Mouse (Mus musculus) right cerebral cortex, postnatal 25 days (tissue): Measurements from ENCODE around the gene Fam173a.

Experiments
- DNase-seq: peaks from one replicate; pipeline ENCODE4 v3.0.0; 2022

Fam173a gene

GRCm38 (mm10) chr17:25792615-25793014 lies at the start of gene Fam173a:
Gene Fam173a, minus strand, starts transcription at chr17:25792901.
- DNase-seq, result peak; percentile 63

- DNase-seq, result no peak
These were observed 48.6 kb upstream of the Fam173a start, which contains the start of gene Gm20683 for GRCm38 (mm10) chr17:25841117-25841880. Gene Gm20683, minus strand, starts transcription at chr17:25841763.

GRCm38 (mm10) chr17:25840519-25840918 lies 47.8 kb upstream of the Fam173a start:
- DNase-seq, result no peak

GRCm38 (mm10) chr17:25839455-25840235 lies 46.9 kb upstream of the Fam173a start:
- no peak for DNase-seq

GRCm38 (mm10) chr17:25838904-25839303 lies 46.2 kb upstream of the Fam173a start:
- no peak for DNase-seq

- DNase-seq, result no peak
These were observed 44.8 kb upstream of the Fam173a start for GRCm38 (mm10) chr17:25837533-25837932.

- DNase-seq, result peak; percentile 87
These were observed 44.3 kb upstream of the Fam173a start, which contains the start of gene Rhbdl1 for GRCm38 (mm10) chr17:25837076-25837410. Gene Rhbdl1, minus strand, starts transcription at chr17:25837295.

GRCm38 (mm10) chr17:25836397-25837075 lies 43.8 kb upstream of the Fam173a start:
- no peak for DNase-seq

- DNase-seq, result no peak
These were observed 43.1 kb upstream of the Fam173a start for GRCm38 (mm10) chr17:25835816-25836215.

GRCm38 (mm10) chr17:25835301-25835700 lies 42.6 kb upstream of the Fam173a start:
- no peak for DNase-seq

- no peak for DNase-seq
These were observed 42.0 kb upstream of the Fam173a start for GRCm38 (mm10) chr17:25834595-25835222.

GRCm38 (mm10) chr17:25833961-25834594 lies 41.4 kb upstream of the Fam173a start:
- DNase-seq, result no peak

- no peak for DNase-seq
These were observed 40.6 kb upstream of the Fam173a start, which contains the start of gene Stub1 for GRCm38 (mm10) chr17:25833291-25833663. Gene Stub1, minus strand, starts transcription at chr17:25833404.

GRCm38 (mm10) chr17:25832436-25833290 lies 40.0 kb upstream of the Fam173a start:
- peak; percentile 98 for DNase-seq

GRCm38 (mm10) chr17:25831451-25832281 lies 39.0 kb upstream of the Fam173a start:
- DNase-seq, result no peak

- DNase-seq, result no peak
These were observed 38.2 kb upstream of the Fam173a start for GRCm38 (mm10) chr17:25830806-25831431.

- DNase-seq, result no peak
These were observed 37.6 kb upstream of the Fam173a start for GRCm38 (mm10) chr17:25830200-25830753.

- DNase-seq, result no peak
These were observed 36.9 kb upstream of the Fam173a start for GRCm38 (mm10) chr17:25829558-25830017.
